ENCODE assay signal across 8 mouse cellular contexts in the genomic region with DNA sequence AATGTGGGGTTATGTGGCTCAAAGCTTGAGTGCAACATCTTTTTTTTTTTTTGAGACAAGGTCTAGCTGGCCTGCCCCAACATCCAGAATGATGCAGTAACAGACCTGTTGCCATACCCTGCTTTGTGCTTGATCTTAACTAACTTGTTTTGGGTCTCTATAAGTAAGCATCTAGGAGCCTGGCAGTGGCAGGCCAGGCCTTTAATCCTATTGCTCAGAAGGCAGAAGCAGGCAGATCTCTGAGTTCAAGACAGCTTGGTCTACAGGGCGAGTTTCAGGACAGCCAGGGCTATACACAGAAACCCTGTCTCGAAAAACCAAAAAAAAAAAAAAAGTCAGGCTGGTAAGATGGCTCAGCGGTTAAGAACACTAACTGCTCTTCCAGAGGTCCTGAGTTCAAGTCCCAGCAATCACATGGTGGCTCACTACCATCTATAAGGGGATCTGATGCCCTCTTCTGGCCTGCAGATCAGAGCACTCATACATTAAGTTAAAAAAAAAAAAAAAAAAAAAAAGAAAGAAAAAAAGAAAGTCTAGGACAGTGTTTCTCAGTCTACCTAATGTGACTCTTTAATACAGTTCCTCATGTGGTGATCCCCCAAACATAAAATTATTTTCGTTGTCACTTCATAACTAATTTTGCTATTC. TPM values are rescaled to one million over a fixed set of nuclear protein-coding genes. Genes with fewer than 3 reads are reported as not detected.
DNase-seq lines count a peak whose midpoint lies in the region; ATAC-seq and TF ChIP-seq lines count a peak whose summit lies in the region.

No protein-coding gene starts in this region.

- H3K4me2 ChIP-seq in lung, embryonic 14.5 days = peak overlapping the region; percentile 79
- H3K4me2 ChIP-seq in hindbrain, postnatal 0 days (ENCODE audit: low read depth, low read length) = peak overlapping the region; percentile 65

- WGBS in lung, embryonic 14.5 days = 46% methylated on average over 4 of the region's 4 CpGs
- WGBS in hindbrain, postnatal 0 days = 69% methylated on average over 4 of the region's 4 CpGs

- peak overlapping the region; percentile 77 for H3K9ac ChIP-seq in lung, embryonic 14.5 days
- 0 out of 2 replicates have a peak overlapping the region, but pooled peaks have one; percentile 43 for H3K9ac ChIP-seq in hindbrain, postnatal 0 days (replicated peaks; ENCODE audit: low read length)

- peak overlapping the region; percentile 69 for H3K4me3 ChIP-seq in lung, embryonic 14.5 days (ENCODE audit: low read depth, low read length)
- H3K4me3 ChIP-seq in hindbrain, postnatal 0 days (ENCODE audit: low read length) = peak overlapping the region; percentile 66

- H3K9me3 ChIP-seq in lung, embryonic 14.5 days (ENCODE audit: low read depth, low read length) = no peaks in the 10 kb centered on the region
- no peaks in the 10 kb centered on the region for H3K9me3 ChIP-seq in hindbrain, postnatal 0 days (ENCODE audit: low read length)

- no peaks in the 10 kb centered on the region for H3K27me3 ChIP-seq in lung, embryonic 14.5 days (ENCODE audit: insufficient read depth, low read length)
- no peaks in the 10 kb centered on the region for H3K27me3 ChIP-seq in hindbrain, postnatal 0 days (ENCODE audit: insufficient read depth, low read length)

- no peak for DNase-seq in lung, embryonic 14.5 days
- DNase-seq in lung, postnatal 36 days = no peak
- peak; percentile 70 for DNase-seq in cerebellum, adult 9-10 months
- no peak for DNase-seq in hindbrain, postnatal 0 days (ENCODE audit: low spot score)
- peak; percentile 33 for DNase-seq in naive thymus-derived CD4-positive, alpha-beta T cell, adult 2 months (ENCODE audit: low read depth)
- DNase-seq in lung, postnatal 4 days = no peak
- no peak for DNase-seq in spleen, postnatal 4 days (ENCODE audit: low spot score in 2 of 2)

- no peak for ATAC-seq in lung, embryonic 14.5 days (ENCODE audit: insufficient read depth)
- ATAC-seq in hindbrain, postnatal 0 days = no peak
- no peak for ATAC-seq in frontal cortex, adult (ENCODE audit: low TSS enrichment)

- peaks cover 8% of the 10 kb centered on the region for H3K4me1 ChIP-seq in lung, embryonic 14.5 days (ENCODE audit: insufficient read depth)
- peaks cover 6% of the 10 kb centered on the region; the same call in 1 of the 2 replicates for H3K4me1 ChIP-seq in hindbrain, postnatal 0 days (ENCODE audit: insufficient read depth, low read length)

- TF ChIP-seq CTCF in lung, embryonic 14.5 days (IDR thresholded peaks at IDR 0.05; ENCODE audit: low read depth) = no peak
- peak; percentile 27 for TF ChIP-seq CTCF in hindbrain, postnatal 0 days (IDR thresholded peaks at IDR 0.05; ENCODE audit: low read depth)

- peaks cover 4% of the 10 kb centered on the region; the same call in 1 of the 2 replicates for H3K36me3 ChIP-seq in lung, embryonic 14.5 days (ENCODE audit: insufficient read depth)
- no peaks in the 10 kb centered on the region for H3K36me3 ChIP-seq in hindbrain, postnatal 0 days (ENCODE audit: insufficient read depth, low read length)

- H3K27ac ChIP-seq in lung, embryonic 14.5 days (ENCODE audit: low read depth) = peak overlapping the region; percentile 89
- H3K27ac ChIP-seq in hindbrain, postnatal 0 days = peak overlapping the region; percentile 73; the same call in 1 of the 2 replicates

RNA-seq across cellular contexts. Expression of a gene that starts 0.7 kb away (rescaled TPM):
- 92.6 and 98.9 TPM in 2 replicates for polyA plus RNA-seq in lung, embryonic 14.5 days (2014; fragmentation: Nextera tagmentation; extraction: Ambion mirVana)
- total RNA-seq in hindbrain, postnatal 0 days (2014; rRNA removed) = 60.6 and 83.1 TPM in 2 replicates
- polyA plus RNA-seq in hindbrain, postnatal 0 days (2015; fragmentation: Nextera tagmentation; extraction: Ambion mirVana) = 62.3 and 64.0 TPM in 2 replicates

RNA-seq across cellular contexts. Expression of a gene that starts 37.7 kb away (rescaled TPM):
- 20.6 and 25.4 TPM in 2 replicates for polyA plus RNA-seq in lung, embryonic 14.5 days (2014; fragmentation: Nextera tagmentation; extraction: Ambion mirVana)
- 8.1 and 8.2 TPM in 2 replicates for total RNA-seq in hindbrain, postnatal 0 days (2014; rRNA removed)
- 25.7 and 26.1 TPM in 2 replicates for polyA plus RNA-seq in hindbrain, postnatal 0 days (2015; fragmentation: Nextera tagmentation; extraction: Ambion mirVana)

RNA-seq across cellular contexts. Expression of a gene that starts 37.7 kb away (rescaled TPM):
- 56.7 and 57.4 TPM in 2 replicates for polyA plus RNA-seq in lung, embryonic 14.5 days (2014; fragmentation: Nextera tagmentation; extraction: Ambion mirVana)
- total RNA-seq in hindbrain, postnatal 0 days (2014; rRNA removed) = 307 and 308 TPM in 2 replicates
- 268 and 287 TPM in 2 replicates for polyA plus RNA-seq in hindbrain, postnatal 0 days (2015; fragmentation: Nextera tagmentation; extraction: Ambion mirVana)

Comparison
In these comparisons a context has a peak if more than half of its experiments do, and no peak if none do; other contexts are left out.
1. DNase-seq: peak in cerebellum, adult 9-10 months (single experiment) and naive thymus-derived CD4-positive, alpha-beta T cell, adult 2 months (single experiment); none in lung, embryonic 14.5 days (single experiment), lung, postnatal 36 days (single experiment), hindbrain, postnatal 0 days (single experiment), lung, postnatal 4 days (0 of 2) and spleen, postnatal 4 days (0 of 2).